Mouse (Mus musculus): ENCODE measurements at regions not wholly inside any gene's neighbourhood (a gene's known extent, or its start where the extent isn't known, plus 50 kb on each side); places are given as distances from the start of the nearest gene placed in this dataset.

GRCm38 (mm10) chr6:127373797-127374463 lies 72.7 kb upstream of the Parp11 start:
- Histone ChIP-seq H3K4me2 (ENCODE audit: low read length) (no peak overlapping the region), H3K9ac (replicated peaks; ENCODE audit: low read length) (no peak overlapping the region), H3K9me3 (ENCODE audit: control insufficient read depth, low read length) (no peaks in the 10 kb centered on the region), H3K36me3 (ENCODE audit: control insufficient read depth, insufficient read depth, low read length) (no peaks in the 10 kb centered on the region), H3K27ac (replicated peaks; ENCODE audit: low read depth, low read length) (no peak overlapping the region), H3K27me3 (ENCODE audit: control insufficient read depth, insufficient read depth, low read length) (no peaks in the 10 kb centered on the region), H3K4me1 (ENCODE audit: control insufficient read depth, insufficient read depth, low read length) (peaks cover 14% of the 10 kb centered on the region; the same call in 1 of the 2 replicates), H3K4me3 (replicated peaks; ENCODE audit: low read depth, low read length) (no peak overlapping the region)
- 43% methylated on average over 13 of the region's 13 CpGs for WGBS
- ATAC-seq (ENCODE audit: low FRiP score, low TSS enrichment) (no peak), DNase-seq (no peak)

GRCm38 (mm10) chr6:127374464-127375143 lies 72.0 kb upstream of the Parp11 start:
- Histone ChIP-seq H3K4me2 (ENCODE audit: low read length) (no peak overlapping the region), H3K9ac (replicated peaks; ENCODE audit: low read length) (no peak overlapping the region), H3K27ac (replicated peaks; ENCODE audit: low read depth, low read length) (no peak overlapping the region), H3K36me3 (ENCODE audit: control insufficient read depth, insufficient read depth, low read length) (no peaks in the 10 kb centered on the region), H3K27me3 (ENCODE audit: control insufficient read depth, insufficient read depth, low read length) (no peaks in the 10 kb centered on the region), H3K9me3 (ENCODE audit: control insufficient read depth, low read length) (no peaks in the 10 kb centered on the region), H3K4me3 (replicated peaks; ENCODE audit: low read depth, low read length) (no peak overlapping the region), H3K4me1 (ENCODE audit: control insufficient read depth, insufficient read depth, low read length) (peaks cover 14% of the 10 kb centered on the region; the same call in 1 of the 2 replicates)
- WGBS: 63% methylated on average over 12 of the region's 12 CpGs
- peak; percentile 51 for DNase-seq
- ATAC-seq (ENCODE audit: low FRiP score, low TSS enrichment): no peak

- Histone ChIP-seq H3K4me3 (replicated peaks; ENCODE audit: low read depth, low read length) (no peak overlapping the region), H3K9me3 (ENCODE audit: control insufficient read depth, low read length) (no peaks in the 10 kb centered on the region), H3K4me2 (ENCODE audit: low read length) (no peak overlapping the region), H3K4me1 (ENCODE audit: control insufficient read depth, insufficient read depth, low read length) (peaks cover 14% of the 10 kb centered on the region; the same call in 1 of the 2 replicates), H3K36me3 (ENCODE audit: control insufficient read depth, insufficient read depth, low read length) (no peaks in the 10 kb centered on the region), H3K9ac (replicated peaks; ENCODE audit: low read length) (no peak overlapping the region), H3K27ac (replicated peaks; ENCODE audit: low read depth, low read length) (no peak overlapping the region), H3K27me3 (ENCODE audit: control insufficient read depth, insufficient read depth, low read length) (no peaks in the 10 kb centered on the region)
- no peak for ATAC-seq (ENCODE audit: low FRiP score, low TSS enrichment)
- no peak for DNase-seq
- 90% methylated on average over 2 of the region's 2 CpGs for WGBS
These were observed 71.5 kb upstream of the Parp11 start for GRCm38 (mm10) chr6:127375144-127375529.

- 28% methylated on average over 8 of the region's 8 CpGs for WGBS
- Histone ChIP-seq H3K4me3 (replicated peaks; ENCODE audit: low read depth, low read length) (no peak overlapping the region), H3K4me1 (ENCODE audit: control insufficient read depth, insufficient read depth, low read length) (peaks cover 14% of the 10 kb centered on the region; the same call in 1 of the 2 replicates), H3K9me3 (ENCODE audit: control insufficient read depth, low read length) (no peaks in the 10 kb centered on the region), H3K27me3 (ENCODE audit: control insufficient read depth, insufficient read depth, low read length) (no peaks in the 10 kb centered on the region), H3K27ac (replicated peaks; ENCODE audit: low read depth, low read length) (no peak overlapping the region), H3K4me2 (ENCODE audit: low read length) (no peak overlapping the region), H3K9ac (replicated peaks; ENCODE audit: low read length) (no peak overlapping the region), H3K36me3 (ENCODE audit: control insufficient read depth, insufficient read depth, low read length) (no peaks in the 10 kb centered on the region)
- no peak for ATAC-seq (ENCODE audit: low FRiP score, low TSS enrichment)
- peak; percentile 46 for DNase-seq
These were observed 70.9 kb upstream of the Parp11 start for GRCm38 (mm10) chr6:127375711-127376199.

- 98% methylated on average over 1 of the region's 1 CpGs for WGBS
These were observed 67.9 kb upstream of the Parp11 start for GRCm38 (mm10) chr6:127378701-127379100.

GRCm38 (mm10) chr6:127379511-127379910 lies 67.1 kb upstream of the Parp11 start:
- ATAC-seq (ENCODE audit: low FRiP score, low TSS enrichment) (no peak), DNase-seq (peak; percentile 65)
- H3K27me3 ChIP-seq (ENCODE audit: control insufficient read depth, insufficient read depth, low read length): no peaks in the 10 kb centered on the region
- H3K4me1 ChIP-seq (ENCODE audit: control insufficient read depth, insufficient read depth, low read length): 0 out of 2 replicates have a peak, but pooled peaks cover 9% of the 10 kb centered on the region
- 8% methylated on average over 4 of the region's 4 CpGs for WGBS
- no peaks in the 10 kb centered on the region for H3K9me3 ChIP-seq (ENCODE audit: control insufficient read depth, low read length)
- H3K36me3 ChIP-seq (ENCODE audit: control insufficient read depth, insufficient read depth, low read length): no peaks in the 10 kb centered on the region
- H3K27ac ChIP-seq (replicated peaks; ENCODE audit: low read depth, low read length): no peak overlapping the region
- no peak overlapping the region for H3K9ac ChIP-seq (replicated peaks; ENCODE audit: low read length)
- H3K4me2 ChIP-seq (ENCODE audit: low read length): no peak overlapping the region
- no peak overlapping the region for H3K4me3 ChIP-seq (replicated peaks; ENCODE audit: low read depth, low read length)

More at GRCm38 (mm10) chr6:127378701-127379100, 67.9 kb upstream of the Parp11 start:
- Histone ChIP-seq H3K9me3 (ENCODE audit: control insufficient read depth, low read length) (no peaks in the 10 kb centered on the region), H3K27ac (replicated peaks; ENCODE audit: low read depth, low read length) (no peak overlapping the region), H3K36me3 (ENCODE audit: control insufficient read depth, insufficient read depth, low read length) (no peaks in the 10 kb centered on the region), H3K4me1 (ENCODE audit: control insufficient read depth, insufficient read depth, low read length) (peaks cover 14% of the 10 kb centered on the region; the same call in 1 of the 2 replicates), H3K27me3 (ENCODE audit: control insufficient read depth, insufficient read depth, low read length) (no peaks in the 10 kb centered on the region), H3K4me3 (replicated peaks; ENCODE audit: low read depth, low read length) (no peak overlapping the region), H3K9ac (replicated peaks; ENCODE audit: low read length) (no peak overlapping the region), H3K4me2 (ENCODE audit: low read length) (no peak overlapping the region)
- DNase-seq: no peak
- ATAC-seq (ENCODE audit: low FRiP score, low TSS enrichment): no peak

DNA sequence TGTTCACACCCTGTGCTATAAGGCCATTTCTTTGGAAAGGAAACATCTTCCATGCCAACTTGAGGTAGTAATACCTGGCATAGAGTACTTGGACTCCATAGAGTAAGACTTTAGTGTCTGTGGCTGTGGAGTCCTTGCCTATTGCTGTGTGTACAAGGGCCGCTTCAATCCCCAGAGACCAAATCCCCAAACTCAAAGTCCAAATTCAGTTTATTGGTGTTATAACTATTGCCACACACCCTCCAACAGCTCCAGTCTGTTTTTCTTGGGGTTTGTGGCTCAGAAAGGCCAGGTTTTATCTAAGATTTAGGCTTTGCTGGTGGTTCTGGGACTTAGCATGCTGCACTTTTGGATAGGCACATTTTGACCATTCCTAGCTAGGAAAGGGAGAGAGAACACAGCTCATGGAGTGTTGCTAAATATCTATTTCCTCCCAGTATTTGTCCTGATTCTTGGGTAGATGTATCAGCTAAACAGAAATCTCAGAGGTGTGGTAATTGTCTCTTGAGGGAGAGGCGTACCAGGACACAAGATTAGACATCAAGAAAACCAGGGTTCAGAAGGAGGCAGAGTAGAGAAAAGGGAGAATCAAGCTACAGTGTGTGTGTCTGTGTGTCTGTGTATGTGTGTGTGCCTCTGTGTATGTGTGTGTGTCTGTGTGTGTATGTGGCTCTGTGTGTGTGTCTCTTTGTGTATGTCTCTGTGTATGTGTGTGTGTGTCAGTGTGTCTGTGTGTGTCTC lies 65.3 kb upstream of the Parp11 start:
- Histone ChIP-seq H3K4me3 (replicated peaks; ENCODE audit: low read depth, low read length) (no peak overlapping the region), H3K4me2 (ENCODE audit: low read length) (no peak overlapping the region), H3K9ac (replicated peaks; ENCODE audit: low read length) (no peak overlapping the region), H3K27ac (replicated peaks; ENCODE audit: low read depth, low read length) (no peak overlapping the region), H3K4me1 (ENCODE audit: control insufficient read depth, insufficient read depth, low read length) (no peaks in the 10 kb centered on the region), H3K36me3 (ENCODE audit: control insufficient read depth, insufficient read depth, low read length) (no peaks in the 10 kb centered on the region), H3K27me3 (ENCODE audit: control insufficient read depth, insufficient read depth, low read length) (no peaks in the 10 kb centered on the region), H3K9me3 (ENCODE audit: control insufficient read depth, low read length) (no peaks in the 10 kb centered on the region)
- WGBS: 93% methylated on average over 2 of the region's 2 CpGs
- ATAC-seq (ENCODE audit: low FRiP score, low TSS enrichment): no peak
- no peak for DNase-seq

GRCm38 (mm10) chr6:127391258-127392011 lies 55.2 kb upstream of the Parp11 start:
- Histone ChIP-seq H3K4me2 (ENCODE audit: low read length) (no peak overlapping the region), H3K4me3 (replicated peaks; ENCODE audit: low read depth, low read length) (no peak overlapping the region), H3K9ac (replicated peaks; ENCODE audit: low read length) (no peak overlapping the region), H3K36me3 (ENCODE audit: control insufficient read depth, insufficient read depth, low read length) (no peaks in the 10 kb centered on the region), H3K27me3 (ENCODE audit: control insufficient read depth, insufficient read depth, low read length) (no peaks in the 10 kb centered on the region), H3K4me1 (ENCODE audit: control insufficient read depth, insufficient read depth, low read length) (peaks cover 13% of the 10 kb centered on the region), H3K9me3 (ENCODE audit: control insufficient read depth, low read length) (no peaks in the 10 kb centered on the region), H3K27ac (replicated peaks; ENCODE audit: low read depth, low read length) (no peak overlapping the region)
- DNase-seq: no peak
- ATAC-seq (ENCODE audit: low FRiP score, low TSS enrichment): no peak
- WGBS: 91% methylated on average over 15 of the region's 15 CpGs

Data from midbrain, embryonic 14.5 days (tissue).